Mouse (Mus musculus) midbrain, embryonic 16.5 days (tissue): ENCODE data around the gene Mdm2. TPM values are rescaled to one million over a fixed set of nuclear protein-coding genes. Genes with fewer than 3 reads are reported as not detected.

ENCODE experiments used
- ATAC-seq: fragments of 200-750 bp; cut with Nextera tagmentation; 2 replicates; pipeline ENCODE4 v1.8.0; 2017; ENCODE audit warnings: moderate TSS enrichment
- H3K27ac ChIP-seq: fragments of 300-500 bp; sonication (generic); 2 replicates; pipeline ENCODE4 v1.5.1; 2014; ENCODE audit warnings: mild to moderate bottlenecking, low read length, mixed read lengths
- H3K27me3 ChIP-seq: fragments of 300-500 bp; sonication (generic); 2 replicates; pipeline ENCODE4 v1.6.1; 2014; ENCODE audit warnings: low read depth, low read length, mixed read lengths; ENCODE audit not compliant: control insufficient read depth, insufficient read depth
- H3K36me3 ChIP-seq: fragments of 300-500 bp; sonication (generic); 2 replicates; pipeline ENCODE4 v1.6.1; 2014; ENCODE audit warnings: mild to moderate bottlenecking, low read length, moderate library complexity, mixed read lengths; ENCODE audit not compliant: control insufficient read depth, insufficient read depth
- H3K4me1 ChIP-seq: fragments of 300-500 bp; sonication (generic); 2 replicates; pipeline ENCODE4 v1.6.1; 2014; ENCODE audit warnings: mild to moderate bottlenecking, low read length, mixed read lengths; ENCODE audit not compliant: control insufficient read depth, insufficient read depth
- H3K4me2 ChIP-seq: fragments of 300-500 bp; sonication (generic); 2 replicates; pipeline ENCODE4 v1.6.1; 2014; ENCODE audit warnings: mild to moderate bottlenecking, low read length, mixed read lengths
- H3K4me3 ChIP-seq: fragments of 300-500 bp; sonication (generic); 2 replicates; pipeline ENCODE4 v1.5.1; 2014; ENCODE audit warnings: low read depth, mild to moderate bottlenecking, low read length, moderate library complexity, mixed read lengths
- H3K9ac ChIP-seq: fragments of 300-500 bp; sonication (generic); 2 replicates; pipeline ENCODE4 v1.6.1; 2014; ENCODE audit warnings: low read depth, low read length, mixed read lengths
- H3K9me3 ChIP-seq: fragments of 300-500 bp; sonication (generic); replicated peaks from 2 replicates; pipeline ENCODE4 v1.6.1; 2014; ENCODE audit warnings: mild to moderate bottlenecking, low read length, mixed read lengths; ENCODE audit not compliant: control insufficient read depth, poor library complexity, severe bottlenecking
- WGBS: fragments of 180-500 bp; shearing (Covaris S2); extraction: QIAGEN DNeasy Blood & Tissue Kit; methylation state at CpG from one replicate; pipeline ENCODE4 v1.1.7; 2014; 5-methylcytosine and 5-hydroxymethylcytosine counted together
- polyA plus RNA-seq: library from polyadenylated mRNA; unstranded; fragments of >200 nt; fragmentation: Nextera tagmentation; extraction: Ambion mirVana; gene quantifications from 2 replicates; pipeline ENCODE4 v1.2.1, GENCODE M21; 2015

The Mdm2 gene
- polyA plus RNA-seq, 1 experiment from 2014 or later, result 53.1 TPM

DNA sequence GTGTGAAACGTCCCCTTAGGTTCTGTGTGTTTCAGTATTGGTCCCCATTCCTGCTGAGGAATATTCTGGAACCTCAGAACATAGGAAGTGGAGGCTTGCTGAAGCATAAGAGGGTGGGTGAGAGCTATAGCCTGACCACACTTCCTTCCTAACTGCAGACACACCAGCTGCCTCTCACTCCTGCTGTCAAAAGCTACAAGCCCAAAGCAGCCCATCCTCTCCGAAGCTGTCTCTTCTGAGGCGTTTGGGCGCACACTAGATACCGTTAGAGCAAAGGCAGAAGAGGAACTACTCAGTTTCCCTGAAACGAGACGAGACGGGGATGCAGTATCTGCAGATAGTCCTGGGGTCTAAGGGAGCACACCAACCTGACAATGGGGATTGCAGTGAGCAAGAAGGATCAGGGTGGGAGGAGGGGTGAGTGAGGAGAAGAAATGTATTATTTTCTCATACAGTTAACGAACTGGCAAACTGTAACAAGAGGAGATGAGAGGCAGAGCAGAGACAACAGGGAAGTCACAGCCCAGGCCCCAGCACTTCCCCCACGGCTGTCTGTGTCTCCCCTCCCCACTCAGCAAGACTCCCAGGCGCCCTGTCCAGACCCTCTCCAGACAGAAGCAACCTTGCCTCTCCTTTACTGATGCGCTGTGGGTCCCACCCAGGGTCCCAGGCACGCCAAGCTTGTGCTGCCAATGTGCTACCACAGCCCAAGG is 44.7 kb upstream of the Mdm2 start:
- H3K9me3 ChIP-seq, result no peaks in the 10 kb centered on the region
- H3K4me2 ChIP-seq, result no peak overlapping the region
- H3K4me1 ChIP-seq, result no peaks in the 10 kb centered on the region
- no peak overlapping the region for H3K4me3 ChIP-seq
- no peak overlapping the region for H3K9ac ChIP-seq
- H3K27ac ChIP-seq, result no peak overlapping the region
- no peaks in the 10 kb centered on the region for H3K27me3 ChIP-seq
- ATAC-seq, result no peak
- peaks cover 42% of the 10 kb centered on the region for H3K36me3 ChIP-seq
- 91% methylated on average over 13 of the region's 13 CpGs for WGBS

DNA sequence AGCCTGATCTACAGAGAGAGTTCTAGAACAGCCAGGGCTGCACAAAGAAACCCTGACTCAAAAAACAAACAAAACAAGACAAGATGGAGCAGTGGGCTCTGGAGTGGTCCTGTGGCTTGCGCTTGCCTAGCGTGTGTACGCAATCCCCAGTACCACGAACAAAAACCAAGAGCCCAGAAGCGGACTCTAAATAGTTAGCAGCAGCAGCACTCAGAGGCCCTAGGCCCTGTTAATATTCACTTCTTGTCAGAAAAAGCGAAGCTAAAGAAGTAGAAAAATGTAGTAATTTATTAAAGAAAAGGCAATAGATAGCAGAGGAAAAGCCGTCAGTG is 44.0 kb upstream of the Mdm2 start:
- H3K4me3 ChIP-seq, result no peak overlapping the region
- ATAC-seq, result no peak
- H3K36me3 ChIP-seq, result peaks cover 37% of the 10 kb centered on the region
- no peaks in the 10 kb centered on the region for H3K9me3 ChIP-seq
- H3K27me3 ChIP-seq, result no peaks in the 10 kb centered on the region
- H3K27ac ChIP-seq, result no peak overlapping the region
- 98% methylated on average over 7 of the region's 7 CpGs for WGBS
- H3K4me2 ChIP-seq, result no peak overlapping the region
- no peaks in the 10 kb centered on the region for H3K4me1 ChIP-seq
- no peak overlapping the region for H3K9ac ChIP-seq

DNA sequence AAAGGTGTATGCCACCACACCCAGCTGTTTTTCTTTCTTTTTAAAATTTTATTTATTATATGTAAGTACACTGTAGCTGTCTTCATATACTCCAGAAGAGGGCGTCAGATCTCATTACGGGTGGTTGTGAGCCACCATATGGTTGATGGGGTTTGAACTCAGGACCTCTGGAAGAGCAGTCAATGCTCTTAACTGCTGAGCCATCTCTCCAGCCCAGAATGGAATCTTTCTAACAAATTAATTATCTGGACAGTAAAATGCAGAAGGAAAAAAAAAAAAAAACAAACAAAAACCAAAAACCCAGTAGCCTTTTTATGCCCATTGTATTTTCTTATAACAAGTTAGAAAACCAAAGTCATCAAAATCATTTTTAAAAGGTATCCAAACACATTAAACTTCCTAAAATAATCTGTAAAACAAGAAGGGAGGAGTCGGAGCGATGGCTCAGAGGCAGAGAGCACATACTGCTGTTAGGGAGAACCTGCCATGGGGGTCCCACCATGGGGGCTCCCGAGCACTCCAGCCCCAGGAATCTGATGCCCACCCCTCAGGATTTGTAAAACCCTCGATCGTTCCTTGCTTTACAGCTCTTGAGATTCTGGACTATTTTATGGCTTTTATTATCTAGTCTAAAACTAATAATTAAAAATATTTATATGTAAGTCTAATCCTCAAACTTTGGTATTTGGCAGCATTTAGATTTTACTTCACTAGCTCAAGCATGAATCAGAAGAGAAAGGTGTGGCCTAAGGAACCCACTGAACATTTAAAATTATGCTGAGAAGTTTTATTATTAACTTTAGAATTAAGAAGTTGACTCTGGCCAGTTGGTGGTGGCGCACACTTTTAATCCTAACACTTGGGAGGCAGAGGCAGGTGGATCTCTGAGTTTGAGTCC is 43.4 kb upstream of the Mdm2 start:
- H3K27ac ChIP-seq, result no peak overlapping the region
- no peaks in the 10 kb centered on the region for H3K27me3 ChIP-seq
- H3K4me2 ChIP-seq, result no peak overlapping the region
- H3K4me1 ChIP-seq, result no peaks in the 10 kb centered on the region
- H3K36me3 ChIP-seq, result peaks cover 35% of the 10 kb centered on the region
- H3K9me3 ChIP-seq, result no peaks in the 10 kb centered on the region
- no peak for ATAC-seq
- no peak overlapping the region for H3K9ac ChIP-seq
- H3K4me3 ChIP-seq, result no peak overlapping the region
- WGBS, result 97% methylated on average over 8 of the region's 8 CpGs

DNA sequence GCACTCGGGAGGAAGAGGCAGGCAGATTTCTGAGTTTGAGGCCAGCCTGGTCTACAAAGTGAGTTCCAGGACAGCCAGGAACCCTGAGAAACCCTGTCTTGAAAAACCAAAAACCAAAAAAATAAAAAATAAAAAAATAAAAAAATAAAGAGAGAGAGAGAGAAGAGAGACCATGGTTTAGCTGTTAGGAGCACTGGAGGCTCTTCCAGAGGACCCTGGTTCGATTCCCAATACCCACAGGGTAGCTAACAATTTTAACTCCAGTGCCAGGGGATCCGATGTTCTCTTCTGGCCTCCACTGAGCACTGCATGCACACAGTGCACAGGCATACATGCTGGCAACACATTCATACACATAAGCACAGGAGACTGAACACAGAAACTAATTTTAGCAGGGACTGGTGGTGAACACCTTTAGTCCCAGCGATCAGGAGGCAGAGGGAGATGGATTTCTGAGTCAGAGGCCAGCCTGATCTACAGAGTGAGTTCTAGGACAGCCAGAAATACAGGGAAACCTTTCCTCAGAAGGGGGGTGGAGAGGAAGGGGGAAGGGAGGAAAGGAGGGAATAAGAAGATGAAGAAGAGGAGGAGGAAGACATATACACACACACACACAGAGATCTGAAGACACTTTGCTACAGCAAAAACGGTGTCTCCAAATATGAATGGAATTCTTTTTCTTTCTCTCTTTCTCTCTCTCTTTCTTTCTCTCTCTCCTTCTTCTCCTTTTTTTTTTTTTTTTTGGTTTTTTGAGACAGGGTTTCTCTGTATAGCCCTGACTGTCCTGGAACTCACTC is 42.5 kb upstream of the Mdm2 start:
- Histone ChIP-seq H3K4me1 (no peaks in the 10 kb centered on the region), H3K4me3 (no peak overlapping the region), H3K27ac (no peak overlapping the region), H3K9me3 (no peaks in the 10 kb centered on the region), H3K27me3 (no peaks in the 10 kb centered on the region), H3K4me2 (no peak overlapping the region), H3K36me3 (peaks cover 32% of the 10 kb centered on the region), H3K9ac (no peak overlapping the region)
- WGBS, result 92% methylated on average over 5 of the region's 5 CpGs
- ATAC-seq, result no peak

DNA sequence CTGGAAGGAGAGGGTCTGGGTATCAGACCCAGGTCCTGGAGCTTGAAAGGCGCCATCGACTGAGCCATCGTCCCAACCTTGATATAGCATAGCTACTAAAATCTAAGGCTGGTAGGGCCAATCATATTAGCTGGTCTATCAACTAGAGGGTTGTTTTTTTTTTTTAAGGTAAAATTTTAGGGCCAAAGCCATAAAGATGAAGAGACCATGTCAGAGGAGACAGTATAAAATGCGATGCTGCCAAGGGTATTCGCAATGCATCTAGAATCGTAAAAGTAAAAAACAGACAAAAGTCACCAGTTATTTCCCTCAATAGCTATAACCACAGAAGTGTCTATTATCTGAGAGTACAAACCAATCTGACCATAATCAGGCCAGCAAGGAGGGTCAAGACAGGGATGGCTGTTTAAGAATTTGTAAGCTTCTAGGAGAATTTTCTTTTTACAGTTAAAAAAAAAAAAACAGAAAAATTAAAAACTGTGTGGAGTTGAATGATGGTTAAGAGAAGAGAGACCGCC is 41.8 kb upstream of the Mdm2 start:
- Histone ChIP-seq H3K4me1 (no peaks in the 10 kb centered on the region), H3K4me3 (no peak overlapping the region), H3K4me2 (no peak overlapping the region), H3K27ac (no peak overlapping the region), H3K36me3 (peaks cover 27% of the 10 kb centered on the region), H3K9ac (no peak overlapping the region), H3K9me3 (no peaks in the 10 kb centered on the region), H3K27me3 (no peaks in the 10 kb centered on the region)
- no peak for ATAC-seq
- WGBS, result over 99% methylated on average over 7 of the region's 7 CpGs

DNA sequence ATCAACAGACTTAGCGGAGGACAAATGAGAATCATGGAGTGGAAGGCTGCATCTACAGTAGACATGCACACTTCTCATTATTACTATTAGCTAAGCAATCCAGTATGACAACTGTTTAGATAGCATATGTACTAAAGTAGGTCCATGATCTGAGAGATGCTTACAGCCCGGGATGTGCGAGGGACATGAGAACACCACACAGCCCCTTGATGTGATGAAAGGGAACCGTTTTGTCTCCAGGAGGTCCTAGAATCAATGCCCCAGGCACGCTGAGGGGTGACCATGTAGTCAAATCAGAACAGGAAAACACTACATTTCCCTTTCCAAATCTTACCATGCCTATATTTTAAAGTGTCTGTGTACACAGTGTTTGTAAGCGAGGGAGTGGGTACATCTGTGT is 41.2 kb upstream of the Mdm2 start:
- Histone ChIP-seq H3K9me3 (no peaks in the 10 kb centered on the region), H3K27ac (no peak overlapping the region), H3K27me3 (no peaks in the 10 kb centered on the region), H3K36me3 (peaks cover 22% of the 10 kb centered on the region), H3K4me1 (no peaks in the 10 kb centered on the region), H3K9ac (no peak overlapping the region), H3K4me2 (no peak overlapping the region), H3K4me3 (no peak overlapping the region)
- no peak for ATAC-seq
- WGBS, result 97% methylated on average over 6 of the region's 6 CpGs

DNA sequence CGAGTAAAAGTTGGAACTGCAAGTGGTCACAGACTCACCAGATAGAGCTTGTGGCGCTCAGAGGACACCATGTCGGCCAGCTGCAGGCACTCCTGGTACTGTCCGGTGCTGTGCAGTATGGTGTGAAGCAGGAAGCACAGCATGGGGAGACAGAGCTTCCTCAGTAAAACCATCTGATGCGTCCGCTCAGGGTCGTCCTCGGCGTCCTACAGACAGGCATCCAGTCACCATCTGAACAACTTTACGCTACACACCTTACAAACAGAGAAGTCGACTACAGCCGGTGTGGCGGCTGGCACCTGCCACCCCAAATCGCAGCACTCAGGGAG is 40.7 kb upstream of the Mdm2 start:
- ATAC-seq, result no peak
- H3K4me2 ChIP-seq, result no peak overlapping the region
- no peaks in the 10 kb centered on the region for H3K27me3 ChIP-seq
- H3K9ac ChIP-seq, result no peak overlapping the region
- H3K4me3 ChIP-seq, result no peak overlapping the region
- no peaks in the 10 kb centered on the region for H3K4me1 ChIP-seq
- H3K36me3 ChIP-seq, result peaks cover 18% of the 10 kb centered on the region
- H3K27ac ChIP-seq, result no peak overlapping the region
- WGBS, result 97% methylated on average over 14 of the region's 14 CpGs
- no peaks in the 10 kb centered on the region for H3K9me3 ChIP-seq

DNA sequence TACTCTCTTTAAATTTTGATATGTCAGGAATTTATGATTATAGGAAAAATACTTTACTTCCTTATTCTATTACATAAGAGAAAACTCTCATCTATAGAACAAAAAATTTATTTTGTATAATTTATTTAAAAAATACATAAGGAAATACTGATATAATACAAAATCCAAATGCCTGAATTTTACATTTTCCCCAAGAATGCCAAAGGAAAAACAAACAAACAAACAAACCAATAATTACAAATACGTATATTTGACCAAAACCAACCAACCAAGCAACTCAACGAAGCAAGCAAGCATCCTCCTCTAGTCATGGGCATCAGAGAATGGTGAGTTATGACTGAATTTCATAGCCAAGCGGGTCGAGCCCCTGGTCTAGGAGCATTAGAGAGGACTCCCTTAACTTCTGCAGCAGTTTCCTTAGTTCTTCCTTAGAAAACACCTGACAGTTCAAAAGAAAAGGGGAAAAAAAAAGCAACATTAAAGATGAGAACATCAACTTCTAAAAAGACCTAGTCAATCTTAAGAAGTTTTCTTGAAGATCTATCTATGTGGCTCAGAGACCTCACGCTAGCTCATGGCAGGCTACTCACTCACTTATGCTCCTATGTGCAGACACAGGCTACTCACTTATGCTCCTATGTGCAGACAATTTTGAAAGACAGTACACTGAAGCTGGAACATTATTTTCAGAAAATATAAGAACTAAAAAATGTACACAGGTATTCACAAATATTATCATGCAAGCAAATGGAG is 40.1 kb upstream of the Mdm2 start:
- no peaks in the 10 kb centered on the region for H3K9me3 ChIP-seq
- ATAC-seq, result no peak
- peaks cover 16% of the 10 kb centered on the region for H3K36me3 ChIP-seq
- H3K27ac ChIP-seq, result no peak overlapping the region
- no peak overlapping the region for H3K9ac ChIP-seq
- H3K4me2 ChIP-seq, result no peak overlapping the region
- 97% methylated on average over 5 of the region's 5 CpGs for WGBS
- no peaks in the 10 kb centered on the region for H3K4me1 ChIP-seq
- H3K27me3 ChIP-seq, result no peaks in the 10 kb centered on the region
- no peak overlapping the region for H3K4me3 ChIP-seq
